Mouse (Mus musculus) cerebellum, adult 2 months (tissue): ENCODE measurements around the gene C1ql2.

Experiments used
- CTCF ChIP-seq: fragments of 200-500 bp; IDR thresholded peaks from 2 replicates; pipeline ENCODE4 v1.5.1; 2011; ENCODE audit warnings: low read depth, mild to moderate bottlenecking, control low read depth, low read length, moderate library complexity, borderline replicate concordance; ENCODE audit not compliant: insufficient read depth
- POLR2A ChIP-seq: fragments of 200-500 bp; IDR thresholded peaks from 2 replicates; pipeline ENCODE4 v1.6.1; 2011; ENCODE audit warnings: low read length, control low read depth, borderline replicate concordance; ENCODE audit not compliant: insufficient read depth

- TF ChIP-seq CTCF: no peak
- TF ChIP-seq POLR2A: no peak
Measured at GRCm38 (mm10) chr1:120389734-120390133, 49.4 kb downstream of the C1ql2 start.
